Mouse (Mus musculus) forebrain, embryonic 11.5 days (tissue): ENCODE data around the gene Olfr597. TPM values are rescaled to one million over a fixed set of nuclear protein-coding genes. Genes with fewer than 3 reads are reported as not detected.
"Not testable (repeated sequence)": the region's sequence is repeated elsewhere in the genome, so short reads cannot be mapped to it uniquely, and the experiment has no call there.

Experiments used
- ATAC-seq: fragments of 200-750 bp; cut with Nextera tagmentation; replicated peaks from 2 replicates; pipeline ENCODE4 v1.8.0; 2017; ENCODE audit warnings: moderate TSS enrichment; ENCODE audit not compliant: low FRiP score
- DNase-seq: peaks from one replicate; pipeline ENCODE4 v3.0.0-alpha.2; 2017; ENCODE audit warnings: low spot score
- H3K27ac ChIP-seq: fragments of 300-500 bp; sonication (generic); 2 replicates; pipeline ENCODE4 v1.5.1; 2014; ENCODE audit warnings: low read depth, low read length
- H3K27me3 ChIP-seq: fragments of 300-500 bp; sonication (generic); 2 replicates; pipeline ENCODE4 v1.6.1; 2014; ENCODE audit warnings: mild to moderate bottlenecking, low read length, mixed read lengths; ENCODE audit not compliant: control insufficient read depth, insufficient read depth
- H3K36me3 ChIP-seq: fragments of 300-500 bp; sonication (generic); 2 replicates; pipeline ENCODE4 v1.6.1; 2014; ENCODE audit warnings: mild to moderate bottlenecking, low read length, moderate library complexity, mixed read lengths; ENCODE audit not compliant: control insufficient read depth, insufficient read depth
- H3K4me1 ChIP-seq: fragments of 300-500 bp; sonication (generic); replicated peaks from 2 replicates; pipeline ENCODE4 v1.6.1; 2014; ENCODE audit warnings: low read length, mixed read lengths; ENCODE audit not compliant: control insufficient read depth, insufficient read depth
- H3K4me2 ChIP-seq: fragments of 300-500 bp; sonication (generic); 2 replicates; pipeline ENCODE4 v1.6.1; 2014; ENCODE audit warnings: low read depth, mild to moderate bottlenecking, low read length, moderate library complexity, mixed read lengths; ENCODE audit not compliant: severe bottlenecking
- H3K4me3 ChIP-seq: fragments of 300-500 bp; sonication (generic); 2 replicates; pipeline ENCODE4 v1.5.1; 2014; ENCODE audit warnings: low read depth, low read length
- H3K9ac ChIP-seq: fragments of 300-500 bp; sonication (generic); 2 replicates; pipeline ENCODE4 v1.6.1; 2014; ENCODE audit warnings: low read length
- H3K9me3 ChIP-seq: fragments of 300-500 bp; sonication (generic); 2 replicates; pipeline ENCODE4 v1.6.1; 2016; ENCODE audit warnings: low read length, mixed read lengths; ENCODE audit not compliant: control insufficient read depth
- WGBS: fragments of 180-500 bp; shearing (Covaris S2); extraction: QIAGEN DNeasy Blood & Tissue Kit; methylation state at CpG from one replicate; pipeline ENCODE4 v1.1.7; 2014; 5-methylcytosine and 5-hydroxymethylcytosine counted together
- microRNA-seq: library from miRNA; unstranded; fragments of <30 nt; microRNA quantifications from one replicate; pipeline ENCODE4, GENCODE M21; 2016; ENCODE audit not compliant: insufficient number of aligned reads
- polyA plus RNA-seq: library from polyadenylated mRNA; unstranded; fragments of >200 nt; fragmentation: Nextera tagmentation; extraction: Ambion mirVana; gene quantifications from 2 replicates; pipeline ENCODE4 v1.2.1, GENCODE M21; 2014

Olfr597 gene
- polyA plus RNA-seq, result not detected in 2 replicates

DNA sequence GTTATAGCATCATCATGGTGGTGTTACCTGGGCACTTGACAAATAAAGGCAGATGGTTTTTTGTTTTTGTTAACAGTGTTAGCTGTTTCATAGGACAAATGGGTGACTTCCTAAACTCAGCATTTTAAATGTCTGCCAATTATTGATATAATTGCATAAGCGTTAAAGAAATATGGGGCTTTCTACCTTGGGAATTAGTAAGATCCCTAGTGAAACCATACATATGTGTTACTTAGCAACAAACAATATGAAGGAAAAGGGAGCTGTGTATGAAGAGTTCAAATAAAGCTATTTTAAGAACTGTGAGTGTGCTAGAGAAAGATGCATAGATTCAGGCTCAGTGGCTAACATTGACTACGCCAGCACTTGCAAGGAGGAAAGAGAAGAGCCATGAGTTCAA, at the start of gene Olfr597:
Olfr597 (plus strand) TSS at position 301 of the 400 bp plus-strand sequence.
- not testable (repeated sequence) for H3K27ac ChIP-seq, H3K4me2 ChIP-seq, H3K9me3 ChIP-seq, DNase-seq, H3K27me3 ChIP-seq, ATAC-seq, H3K4me3 ChIP-seq, H3K4me1 ChIP-seq, H3K9ac ChIP-seq, H3K36me3 ChIP-seq
- 89% methylated on average over 2 of the region's 2 CpGs for WGBS

DNA sequence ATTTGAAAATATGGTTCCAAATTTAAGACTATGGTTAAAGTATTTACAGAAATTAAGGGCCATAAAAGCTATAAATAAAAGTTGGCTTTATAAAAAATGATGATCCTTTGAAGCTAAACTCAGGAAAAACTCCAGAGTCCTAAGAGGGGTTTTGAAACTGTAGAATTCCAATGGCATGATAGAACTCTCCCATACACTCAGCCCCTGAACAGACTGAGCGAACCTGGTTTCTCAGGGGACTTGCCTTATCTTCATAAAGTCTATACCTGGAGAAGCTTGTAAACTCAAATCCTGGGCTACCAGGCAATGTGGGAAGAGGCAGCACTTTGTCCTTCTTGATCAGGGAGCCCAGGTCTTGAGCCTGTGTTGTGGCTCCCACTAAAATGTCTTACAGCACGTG, 10.8 kb upstream of the Olfr597 start, which contains the start of gene Olfr596:
Olfr596 (plus strand) TSS at position 301 of the 400 bp plus-strand sequence.
- not testable (repeated sequence) for H3K4me1 ChIP-seq, H3K27me3 ChIP-seq, DNase-seq, H3K4me3 ChIP-seq, H3K4me2 ChIP-seq, ATAC-seq, H3K9me3 ChIP-seq, H3K9ac ChIP-seq, H3K36me3 ChIP-seq, H3K27ac ChIP-seq
- WGBS, result 89% methylated on average over 2 of the region's 2 CpGs

DNA sequence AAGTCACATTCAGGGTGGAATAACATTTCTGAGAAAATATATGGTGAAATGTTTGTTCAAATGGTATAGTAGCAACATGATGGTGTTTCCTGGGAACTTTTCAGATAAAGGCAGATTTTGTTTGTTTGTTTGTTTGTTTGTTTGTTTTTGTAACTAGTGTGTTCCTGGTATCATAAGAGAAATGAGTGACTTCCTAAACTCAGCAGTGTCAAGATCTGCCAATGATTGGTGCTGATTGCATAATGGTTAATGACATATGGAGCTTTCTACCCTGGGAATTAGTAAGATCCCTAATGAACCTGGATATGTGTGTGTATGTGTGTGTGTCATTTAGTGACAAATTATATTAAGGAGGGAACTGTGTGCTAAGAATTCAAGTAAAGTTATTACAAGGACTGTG, 7.2 kb downstream of the Olfr597 start, which contains the start of gene Olfr598:
Olfr598 (plus strand) TSS at position 301 of the 400 bp plus-strand sequence.
- H3K9me3 ChIP-seq, result no peaks in the 10 kb centered on the region
- no peak within 1 kb of the TSS for H3K4me2 ChIP-seq
- ATAC-seq (no peak), DNase-seq (no peak)
- no peaks in the 10 kb centered on the region for H3K36me3 ChIP-seq
- H3K4me3 ChIP-seq, result no peak within 1 kb of the TSS
- no peaks in the 10 kb centered on the region for H3K4me1 ChIP-seq
- no peak within 1 kb of the TSS for H3K9ac ChIP-seq
- H3K27ac ChIP-seq, result no peak within 1 kb of the TSS
- H3K27me3 ChIP-seq, result no peaks in the 10 kb centered on the region

DNA sequence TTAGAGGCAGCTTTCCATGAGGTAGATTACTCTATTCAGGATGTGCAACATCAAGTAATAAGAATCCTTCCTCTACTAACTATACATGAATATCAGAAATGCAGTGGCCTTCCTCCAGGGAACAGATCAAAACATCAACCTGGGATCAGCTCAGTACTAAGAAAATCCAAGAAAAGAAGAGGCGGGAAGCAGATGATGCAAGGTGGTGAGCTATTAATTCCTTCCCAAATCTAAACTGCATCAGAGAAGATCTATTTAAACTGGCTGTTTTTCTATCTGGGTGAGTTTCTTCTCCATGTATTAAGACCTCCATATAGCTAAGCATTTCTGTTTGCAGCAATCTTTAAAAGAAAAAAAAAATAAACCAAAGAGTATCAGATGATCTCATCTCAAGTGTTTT, 19.5 kb downstream of the Olfr597 start, which contains the start of gene Olfr599:
Olfr599 (plus strand) TSS at position 301 of the 400 bp plus-strand sequence.
- Histone ChIP-seq H3K4me1 (no peaks in the 10 kb centered on the region), H3K36me3 (no peaks in the 10 kb centered on the region), H3K9me3 (no peaks in the 10 kb centered on the region), H3K4me2 (no peak within 1 kb of the TSS), H3K4me3 (no peak within 1 kb of the TSS), H3K27ac (no peak within 1 kb of the TSS), H3K9ac (no peak within 1 kb of the TSS), H3K27me3 (no peaks in the 10 kb centered on the region)
- no peak for ATAC-seq
- no peak for DNase-seq
- WGBS, result 89% methylated on average over 1 of the region's 1 CpGs

DNA sequence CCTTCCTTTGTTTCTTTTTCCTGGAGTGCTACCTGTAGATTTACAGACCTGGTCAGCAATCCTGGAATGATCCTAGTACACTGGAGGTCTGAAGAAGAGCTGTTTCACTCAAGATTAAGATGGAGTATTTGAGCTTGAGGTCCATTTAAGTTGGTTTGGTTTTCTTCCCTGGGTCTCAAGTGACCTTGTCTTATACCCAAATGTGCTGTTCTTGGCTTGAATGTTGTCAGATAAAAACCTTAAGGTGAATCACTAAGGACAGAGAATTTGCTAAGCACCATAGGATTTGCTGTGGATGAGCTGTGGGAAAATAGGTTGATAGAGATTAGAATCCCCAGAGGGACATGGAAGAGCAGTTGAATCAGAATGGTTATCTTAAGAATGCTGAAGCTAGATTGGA, 33.5 kb downstream of the Olfr597 start, which contains the start of gene Olfr600:
Olfr600 (minus strand) TSS at position 101 of the 400 bp plus-strand sequence.
- Histone ChIP-seq H3K27ac (no peak within 1 kb of the TSS), H3K4me1 (no peaks in the 10 kb centered on the region), H3K4me3 (no peak within 1 kb of the TSS), H3K36me3 (no peaks in the 10 kb centered on the region), H3K9me3 (no peaks in the 10 kb centered on the region), H3K9ac (no peak within 1 kb of the TSS), H3K27me3 (no peaks in the 10 kb centered on the region), H3K4me2 (no peak within 1 kb of the TSS)
- DNase-seq (no peak), ATAC-seq (no peak)

DNA sequence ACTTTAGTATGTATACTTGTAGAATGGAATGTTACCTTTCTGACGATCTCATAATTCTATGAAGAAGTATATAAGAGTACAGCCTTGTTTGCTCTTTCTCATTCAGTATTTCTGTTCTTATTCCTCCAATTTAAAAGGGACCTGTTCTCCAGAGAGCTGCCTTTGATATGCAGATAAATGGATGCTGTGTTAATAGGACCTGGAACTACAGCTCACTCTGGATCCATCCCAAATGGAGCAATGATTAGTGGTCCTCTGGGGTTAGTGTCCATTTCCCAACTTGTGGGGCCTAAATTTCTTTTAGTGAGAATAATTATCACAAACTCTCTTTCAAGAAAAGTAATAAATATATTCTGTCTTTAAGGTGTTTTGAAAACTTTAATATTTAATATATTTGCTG, 46.4 kb downstream of the Olfr597 start, which contains the start of gene Olfr601:
Olfr601 (minus strand) TSS at position 101 of the 400 bp plus-strand sequence.
- DNase-seq (no peak), ATAC-seq (no peak)
- Histone ChIP-seq H3K27ac (no peak within 1 kb of the TSS), H3K36me3 (no peaks in the 10 kb centered on the region), H3K9ac (no peak within 1 kb of the TSS), H3K4me3 (no peak within 1 kb of the TSS), H3K4me2 (no peak within 1 kb of the TSS), H3K4me1 (no peaks in the 10 kb centered on the region), H3K9me3 (no peaks in the 10 kb centered on the region), H3K27me3 (no peaks in the 10 kb centered on the region)
- WGBS, result 97% methylated on average over 1 of the region's 1 CpGs

Small RNAs within 50 kb of the gene (microRNA-seq; reads per million reads assigned to microRNA genes)
- gene Gm23550, result not detected

Other genes with a start within 250 kb of the Olfr597 start
- not detected in 2 replicates for gene Olfr584, start 234.4 kb upstream of the Olfr597 start, polyA plus RNA-seq
- not detected in 2 replicates for gene Olfr585, start 218.6 kb upstream of the Olfr597 start, polyA plus RNA-seq
- gene Olfr586, start 190.7 kb upstream of the Olfr597 start, polyA plus RNA-seq, result not detected in 2 replicates
- not detected in 2 replicates for gene Olfr588-ps1, start 175.4 kb upstream of the Olfr597 start, polyA plus RNA-seq
- gene Olfr589, start 160.0 kb upstream of the Olfr597 start, polyA plus RNA-seq, result not detected in 2 replicates
- gene Olfr591, start 138.0 kb upstream of the Olfr597 start, polyA plus RNA-seq, result not detected in 2 replicates
- not detected in 2 replicates for gene Olfr592, start 131.5 kb upstream of the Olfr597 start, polyA plus RNA-seq
- gene Olfr593, start 104.5 kb upstream of the Olfr597 start, polyA plus RNA-seq, result not detected in 2 replicates
- gene Olfr594, start 99.3 kb upstream of the Olfr597 start, polyA plus RNA-seq, result not detected in 2 replicates
- not detected in 2 replicates for gene Usp17ld, start 63.8 kb upstream of the Olfr597 start, polyA plus RNA-seq
- gene Olfr596, start 10.7 kb upstream of the Olfr597 start, polyA plus RNA-seq, result not detected in 2 replicates
- not detected in 2 replicates for gene Olfr598, start 7.3 kb downstream of the Olfr597 start, polyA plus RNA-seq
- not detected in 2 replicates for gene Olfr599, start 19.6 kb downstream of the Olfr597 start, polyA plus RNA-seq
- gene Olfr600, start 33.4 kb downstream of the Olfr597 start, polyA plus RNA-seq, result not detected in 2 replicates
- not detected in 2 replicates for gene Olfr601, start 46.3 kb downstream of the Olfr597 start, polyA plus RNA-seq
- gene Olfr603, start 69.9 kb downstream of the Olfr597 start, polyA plus RNA-seq, result not detected in 2 replicates
- gene Usp17lc, start 98.8 kb downstream of the Olfr597 start, polyA plus RNA-seq, result not detected in 2 replicates
- not detected in 2 replicates for gene Olfr605, start 129.1 kb downstream of the Olfr597 start, polyA plus RNA-seq
- not detected in 2 replicates for gene Olfr606, start 132.7 kb downstream of the Olfr597 start, polyA plus RNA-seq
- not detected in 2 replicates for gene Olfr607, start 147.8 kb downstream of the Olfr597 start, polyA plus RNA-seq
- gene Olfr608, start 153.6 kb downstream of the Olfr597 start, polyA plus RNA-seq, result not detected in 2 replicates
- gene Olfr609, start 181.7 kb downstream of the Olfr597 start, polyA plus RNA-seq, result not detected in 2 replicates
- not detected in 2 replicates for gene Olfr610, start 195.8 kb downstream of the Olfr597 start, polyA plus RNA-seq
- not detected in 2 replicates for gene Olfr611, start 204.5 kb downstream of the Olfr597 start, polyA plus RNA-seq
- gene Olfr612, start 226.4 kb downstream of the Olfr597 start, polyA plus RNA-seq, result not detected in 2 replicates
- not detected in 2 replicates for gene Olfr613, start 231.8 kb downstream of the Olfr597 start, polyA plus RNA-seq
- not detected in 2 replicates for gene Olfr615, start 239.8 kb downstream of the Olfr597 start, polyA plus RNA-seq